Mouse (Mus musculus): Measurements from ENCODE around the gene Sytl3.

- TF ChIP-seq CTCF (IDR thresholded peaks at IDR 0.05; ENCODE audit: low read depth, low read length) (no peak), POLR2A (IDR thresholded peaks at IDR 0.05; ENCODE audit: extremely low read depth, insufficient read depth, low read length) (no peak)
Observed at GRCm38 (mm10) chr17:6734746-6735441, 76.0 kb downstream of the Sytl3 start.

Data from liver, adult 2 months (tissue).